Mouse (Mus musculus): ENCODE data around the gene Clrn2. TPM values are rescaled to one million over a fixed set of nuclear protein-coding genes. Genes with fewer than 3 reads are reported as not detected.

Clrn2 gene
- polyA plus RNA-seq, 1 experiment from 2014 or later: not detected

GRCm38 (mm10) chr5:45493191-45494092 lies 39.9 kb downstream of the Clrn2 start, which contains the start of gene Lap3:
TSS of gene Lap3 (plus strand) at chr5:45493374.
- H3K4me2 ChIP-seq: peak within 1 kb of the TSS; percentile 87
- WGBS: under 1% methylated on average over 78 of the region's 78 CpGs
- peak; percentile 97 for ATAC-seq (ENCODE audit: insufficient number of reproducible peaks, low FRiP score)
- peak within 1 kb of the TSS; percentile 83 for H3K9ac ChIP-seq
- H3K4me1 ChIP-seq (replicated peaks): peaks cover 9% of the 10 kb centered on the region
- H3K27me3 ChIP-seq (replicated peaks): peaks cover 13% of the 10 kb centered on the region
- H3K36me3 ChIP-seq: peaks cover 20% of the 10 kb centered on the region
- peak within 1 kb of the TSS; percentile 61; the same call in 1 of the 2 replicates for H3K27ac ChIP-seq (ENCODE audit: poor library complexity, severe bottlenecking)
- H3K4me3 ChIP-seq: peak within 1 kb of the TSS; percentile 72
- H3K9me3 ChIP-seq (replicated peaks): no peaks in the 10 kb centered on the region

- ATAC-seq (ENCODE audit: insufficient number of reproducible peaks, low FRiP score): no peak
- H3K4me1 ChIP-seq (replicated peaks): peaks cover 9% of the 10 kb centered on the region
- WGBS: 51% methylated on average over 9 of the region's 9 CpGs
- H3K27ac ChIP-seq (ENCODE audit: poor library complexity, severe bottlenecking): no peak overlapping the region; the same call in 1 of the 2 replicates
- no peaks in the 10 kb centered on the region for H3K9me3 ChIP-seq (replicated peaks)
- H3K4me2 ChIP-seq: peak overlapping the region; percentile 87
- H3K36me3 ChIP-seq: peaks cover 28% of the 10 kb centered on the region
- H3K27me3 ChIP-seq (replicated peaks): peaks cover 13% of the 10 kb centered on the region
- peak overlapping the region; percentile 83 for H3K9ac ChIP-seq
- peak overlapping the region; percentile 72 for H3K4me3 ChIP-seq
Measured at GRCm38 (mm10) chr5:45494093-45494755, 40.7 kb downstream of the Clrn2 start.

GRCm38 (mm10) chr5:45495429-45495975 lies 42.0 kb downstream of the Clrn2 start:
- Histone ChIP-seq H3K27ac (ENCODE audit: poor library complexity, severe bottlenecking) (no peak overlapping the region), H3K9me3 (replicated peaks) (no peaks in the 10 kb centered on the region), H3K36me3 (peaks cover 41% of the 10 kb centered on the region), H3K4me2 (no peak overlapping the region), H3K27me3 (replicated peaks) (peaks cover 10% of the 10 kb centered on the region), H3K4me1 (replicated peaks) (peaks cover 9% of the 10 kb centered on the region), H3K4me3 (no peak overlapping the region), H3K9ac (no peak overlapping the region)
- 92% methylated on average over 3 of the region's 3 CpGs for WGBS
- no peak for ATAC-seq (ENCODE audit: insufficient number of reproducible peaks, low FRiP score)

GRCm38 (mm10) chr5:45496042-45496441 lies 42.5 kb downstream of the Clrn2 start:
- Histone ChIP-seq H3K4me1 (replicated peaks) (peaks cover 9% of the 10 kb centered on the region), H3K36me3 (peaks cover 45% of the 10 kb centered on the region), H3K9ac (no peak overlapping the region), H3K4me3 (no peak overlapping the region), H3K27ac (ENCODE audit: poor library complexity, severe bottlenecking) (no peak overlapping the region), H3K27me3 (replicated peaks) (peaks cover 10% of the 10 kb centered on the region), H3K9me3 (replicated peaks) (no peaks in the 10 kb centered on the region), H3K4me2 (no peak overlapping the region)
- ATAC-seq (ENCODE audit: insufficient number of reproducible peaks, low FRiP score): no peak

- Histone ChIP-seq H3K9me3 (replicated peaks) (no peaks in the 10 kb centered on the region), H3K4me3 (no peak overlapping the region), H3K4me1 (replicated peaks) (peaks cover 9% of the 10 kb centered on the region), H3K27me3 (replicated peaks) (peaks cover 8% of the 10 kb centered on the region), H3K9ac (no peak overlapping the region), H3K36me3 (peaks cover 48% of the 10 kb centered on the region), H3K27ac (ENCODE audit: poor library complexity, severe bottlenecking) (no peak overlapping the region), H3K4me2 (no peak overlapping the region)
- no peak for ATAC-seq (ENCODE audit: insufficient number of reproducible peaks, low FRiP score)
- WGBS: 83% methylated on average over 4 of the region's 4 CpGs
Measured at GRCm38 (mm10) chr5:45496479-45496878, 42.9 kb downstream of the Clrn2 start.

- Histone ChIP-seq H3K36me3 (peaks cover 54% of the 10 kb centered on the region), H3K9ac (no peak overlapping the region), H3K4me1 (replicated peaks) (peaks cover 9% of the 10 kb centered on the region), H3K4me2 (no peak overlapping the region), H3K27me3 (replicated peaks) (peaks cover 3% of the 10 kb centered on the region), H3K9me3 (replicated peaks) (no peaks in the 10 kb centered on the region), H3K27ac (ENCODE audit: poor library complexity, severe bottlenecking) (no peak overlapping the region), H3K4me3 (no peak overlapping the region)
- WGBS: 82% methylated on average over 12 of the region's 12 CpGs
- ATAC-seq (ENCODE audit: insufficient number of reproducible peaks, low FRiP score): no peak
Measured at GRCm38 (mm10) chr5:45496930-45497550, 43.5 kb downstream of the Clrn2 start.

GRCm38 (mm10) chr5:45497564-45497963 lies 44.0 kb downstream of the Clrn2 start:
- Histone ChIP-seq H3K4me1 (replicated peaks) (peaks cover 9% of the 10 kb centered on the region), H3K27ac (ENCODE audit: poor library complexity, severe bottlenecking) (no peak overlapping the region), H3K36me3 (peaks cover 55% of the 10 kb centered on the region), H3K4me3 (no peak overlapping the region), H3K4me2 (no peak overlapping the region), H3K27me3 (replicated peaks) (no peaks in the 10 kb centered on the region), H3K9ac (no peak overlapping the region), H3K9me3 (replicated peaks) (no peaks in the 10 kb centered on the region)
- 84% methylated on average over 5 of the region's 5 CpGs for WGBS
- no peak for ATAC-seq (ENCODE audit: insufficient number of reproducible peaks, low FRiP score)

- Histone ChIP-seq H3K27ac (ENCODE audit: poor library complexity, severe bottlenecking) (no peak overlapping the region), H3K27me3 (replicated peaks) (no peaks in the 10 kb centered on the region), H3K4me3 (no peak overlapping the region), H3K4me2 (no peak overlapping the region), H3K9me3 (replicated peaks) (no peaks in the 10 kb centered on the region), H3K4me1 (replicated peaks) (no peaks in the 10 kb centered on the region), H3K36me3 (peaks cover 67% of the 10 kb centered on the region), H3K9ac (no peak overlapping the region)
- ATAC-seq (ENCODE audit: insufficient number of reproducible peaks, low FRiP score): no peak
- WGBS: 84% methylated on average over 7 of the region's 7 CpGs
Measured at GRCm38 (mm10) chr5:45510071-45510470, 56.5 kb downstream of the Clrn2 start.

- Histone ChIP-seq H3K4me1 (replicated peaks) (no peaks in the 10 kb centered on the region), H3K9me3 (replicated peaks) (no peaks in the 10 kb centered on the region), H3K27me3 (replicated peaks) (no peaks in the 10 kb centered on the region), H3K27ac (ENCODE audit: poor library complexity, severe bottlenecking) (no peak overlapping the region), H3K9ac (no peak overlapping the region), H3K4me2 (no peak overlapping the region), H3K4me3 (no peak overlapping the region), H3K36me3 (peaks cover 49% of the 10 kb centered on the region)
- 85% methylated on average over 6 of the region's 6 CpGs for WGBS
- ATAC-seq (ENCODE audit: insufficient number of reproducible peaks, low FRiP score): no peak
Measured at GRCm38 (mm10) chr5:45512908-45513307, 59.4 kb downstream of the Clrn2 start.

- Histone ChIP-seq H3K4me2 (no peak overlapping the region), H3K4me3 (no peak overlapping the region), H3K9ac (no peak overlapping the region), H3K4me1 (replicated peaks) (no peaks in the 10 kb centered on the region), H3K9me3 (replicated peaks) (no peaks in the 10 kb centered on the region), H3K36me3 (peaks cover 49% of the 10 kb centered on the region), H3K27ac (ENCODE audit: poor library complexity, severe bottlenecking) (no peak overlapping the region), H3K27me3 (replicated peaks) (no peaks in the 10 kb centered on the region)
- 85% methylated on average over 2 of the region's 2 CpGs for whole genome bisulfite sequencing
- no peak for ATAC-seq (ENCODE audit: insufficient number of reproducible peaks, low FRiP score)
Measured at GRCm38 (mm10) chr5:45513511-45513910, 60.0 kb downstream of the Clrn2 start.
